Mouse (Mus musculus) urinary bladder, postnatal 4 days (tissue): ENCODE results near the gene Atp5g3.
"Not testable (repeated sequence)": the region's sequence is repeated elsewhere in the genome, so short reads cannot be mapped to it uniquely, and the experiment has no call there.

Experiments used
- DNase-seq, 2 experiments: peaks; one replicate each; pipeline ENCODE4 v3.0.0; 2021 to 2022; ENCODE audit warnings: low spot score in 2 of 2

The Atp5g3 gene

GRCm38 (mm10) chr2:73896919-73897318, 14.2 kb downstream of the Atp5g3 start:
- not testable (repeated sequence) for DNase-seq

GRCm38 (mm10) chr2:73893473-73894270, 17.5 kb downstream of the Atp5g3 start:
- no peak for DNase-seq

- DNase-seq = peak; percentile 97 to 98
Observed at GRCm38 (mm10) chr2:73892464-73893296, 18.4 kb downstream of the Atp5g3 start, which contains the start of gene Atf2. Gene Atf2, minus strand, starts transcription at chr2:73892639.

GRCm38 (mm10) chr2:73891701-73892463, 19.2 kb downstream of the Atp5g3 start:
- peak; percentile 37 to 60 for DNase-seq

- no peak for DNase-seq
Observed at GRCm38 (mm10) chr2:73885997-73886396, 25.1 kb downstream of the Atp5g3 start.

GRCm38 (mm10) chr2:73877891-73878290, 33.2 kb downstream of the Atp5g3 start:
- DNase-seq = no peak

GRCm38 (mm10) chr2:73867764-73868487, 43.2 kb downstream of the Atp5g3 start:
- DNase-seq = peak; percentile 31 to 64

- no peak for DNase-seq
Observed at GRCm38 (mm10) chr2:73860046-73860624, 51.0 kb downstream of the Atp5g3 start.
